Mouse (Mus musculus) ES-Bruce4 (cell line): ENCODE results near the gene Col6a1. TPM values are rescaled to one million over a fixed set of nuclear protein-coding genes. Genes with fewer than 3 reads are reported as not detected.

ENCODE experiments used
- H3K27ac ChIP-seq: 2 replicates; pipeline ENCODE4 v1.5.1; 2012; ENCODE audit warnings: low read length, inconsistent platforms; ENCODE audit not compliant: insufficient read depth
- H3K27me3 ChIP-seq: 2 replicates; pipeline ENCODE4 v1.6.1; 2012; ENCODE audit warnings: mild to moderate bottlenecking, low read length, inconsistent platforms; ENCODE audit not compliant: control insufficient read depth, poor library complexity, insufficient read depth, severe bottlenecking
- H3K36me3 ChIP-seq: 2 replicates; pipeline ENCODE4 v1.6.1; 2012; ENCODE audit warnings: inconsistent platforms, mild to moderate bottlenecking, low read length, moderate library complexity; ENCODE audit not compliant: control insufficient read depth, poor library complexity, insufficient read depth, severe bottlenecking
- H3K4me1 ChIP-seq: one replicate; pipeline ENCODE4 v1.8.1; 2011; ENCODE audit warnings: low read length; ENCODE audit not compliant: control insufficient read depth, insufficient read depth
- H3K4me3 ChIP-seq: 2 replicates; pipeline ENCODE4 v1.5.1; 2011; ENCODE audit warnings: low read depth, mild to moderate bottlenecking, low read length
- H3K9ac ChIP-seq: 2 replicates; pipeline ENCODE4 v1.6.1; 2012; ENCODE audit warnings: low read depth, mild to moderate bottlenecking, inconsistent platforms; ENCODE audit not compliant: poor library complexity, severe bottlenecking
- H3K9me3 ChIP-seq: replicated peaks from 2 replicates; pipeline ENCODE4 v1.6.1; 2012; ENCODE audit warnings: mild to moderate bottlenecking, low read length, inconsistent platforms; ENCODE audit not compliant: control insufficient read depth, poor library complexity, insufficient read depth, severe bottlenecking
- CTCF ChIP-seq: IDR thresholded peaks from one replicate; pipeline ENCODE4 v1.8.1; 2011; ENCODE audit warnings: low read depth, low read length
- EP300 ChIP-seq: IDR thresholded peaks from 2 replicates; pipeline ENCODE4 v1.6.1; 2011; ENCODE audit warnings: low read depth, low read length; ENCODE audit not compliant: insufficient read depth
- POLR2A ChIP-seq: IDR thresholded peaks from one replicate; pipeline ENCODE4 v1.8.1; 2011; ENCODE audit warnings: low read length; ENCODE audit not compliant: insufficient read depth
- polyA plus RNA-seq: library from polyadenylated mRNA; stranded (reverse); fragments of >200 nt; gene quantifications from 2 replicates; pipeline ENCODE4 v1.2.4, GENCODE M21; 2011; ENCODE audit warnings: low read depth; ENCODE audit not compliant: missing spikeins, insufficient read depth, insufficient read length

The Col6a1 gene
- polyA plus RNA-seq, 1 experiment = 4.7 TPM

GRCm38 (mm10) chr10:76734979-76735378 lies 9.0 kb upstream of the Col6a1 start:
- H3K9me3 ChIP-seq = no peaks in the 10 kb centered on the region
- no peaks in the 10 kb centered on the region for H3K4me1 ChIP-seq
- TF ChIP-seq CTCF (peak; percentile 89), POLR2A (no peak)
- no peak overlapping the region for H3K9ac ChIP-seq
- no peaks in the 10 kb centered on the region for H3K36me3 ChIP-seq
- no peaks in the 10 kb centered on the region for H3K27me3 ChIP-seq
- H3K4me3 ChIP-seq = no peak overlapping the region
- H3K27ac ChIP-seq = no peak overlapping the region

- no peaks in the 10 kb centered on the region for H3K4me1 ChIP-seq
- no peak overlapping the region for H3K9ac ChIP-seq
- no peaks in the 10 kb centered on the region for H3K27me3 ChIP-seq
- H3K9me3 ChIP-seq = no peaks in the 10 kb centered on the region
- H3K27ac ChIP-seq = no peak overlapping the region
- H3K36me3 ChIP-seq = no peaks in the 10 kb centered on the region
- TF ChIP-seq EP300 (no peak), POLR2A (no peak), CTCF (no peak)
- H3K4me3 ChIP-seq = peak overlapping the region; percentile 64
These were observed 7.7 kb upstream of the Col6a1 start for GRCm38 (mm10) chr10:76733677-76734068.

GRCm38 (mm10) chr10:76732881-76733676 lies 7.1 kb upstream of the Col6a1 start:
- H3K4me1 ChIP-seq = no peaks in the 10 kb centered on the region
- TF ChIP-seq EP300 (no peak), CTCF (peak; percentile 80)
- H3K27me3 ChIP-seq = no peaks in the 10 kb centered on the region
- H3K9me3 ChIP-seq = no peaks in the 10 kb centered on the region
- peak overlapping the region; percentile 64 for H3K4me3 ChIP-seq
- H3K36me3 ChIP-seq = no peaks in the 10 kb centered on the region
- H3K27ac ChIP-seq = no peak overlapping the region
- no peak overlapping the region for H3K9ac ChIP-seq

- Histone ChIP-seq H3K9me3 (no peaks in the 10 kb centered on the region), H3K4me1 (no peaks in the 10 kb centered on the region), H3K27me3 (no peaks in the 10 kb centered on the region), H3K9ac (no peak overlapping the region), H3K27ac (no peak overlapping the region), H3K4me3 (peak overlapping the region; percentile 13; the same call in 1 of the 2 replicates), H3K36me3 (no peaks in the 10 kb centered on the region)
- TF ChIP-seq POLR2A (no peak), CTCF (no peak), EP300 (no peak)
These were observed 6.4 kb upstream of the Col6a1 start for GRCm38 (mm10) chr10:76732391-76732790.

GRCm38 (mm10) chr10:76731621-76732239 lies 5.8 kb upstream of the Col6a1 start:
- no peaks in the 10 kb centered on the region for H3K36me3 ChIP-seq
- no peak overlapping the region for H3K9ac ChIP-seq
- peak overlapping the region; percentile 13; the same call in 1 of the 2 replicates for H3K4me3 ChIP-seq
- no peaks in the 10 kb centered on the region for H3K4me1 ChIP-seq
- H3K27me3 ChIP-seq = no peaks in the 10 kb centered on the region
- H3K9me3 ChIP-seq = no peaks in the 10 kb centered on the region
- H3K27ac ChIP-seq = no peak overlapping the region
- TF ChIP-seq EP300 (no peak), CTCF (no peak), POLR2A (no peak)
